Mouse (Mus musculus): ENCODE measurements at regions not wholly inside any gene's neighbourhood (a gene's known extent, or its start where the extent isn't known, plus 50 kb on each side); places are given as distances from the start of the nearest gene placed in this dataset.

DNA sequence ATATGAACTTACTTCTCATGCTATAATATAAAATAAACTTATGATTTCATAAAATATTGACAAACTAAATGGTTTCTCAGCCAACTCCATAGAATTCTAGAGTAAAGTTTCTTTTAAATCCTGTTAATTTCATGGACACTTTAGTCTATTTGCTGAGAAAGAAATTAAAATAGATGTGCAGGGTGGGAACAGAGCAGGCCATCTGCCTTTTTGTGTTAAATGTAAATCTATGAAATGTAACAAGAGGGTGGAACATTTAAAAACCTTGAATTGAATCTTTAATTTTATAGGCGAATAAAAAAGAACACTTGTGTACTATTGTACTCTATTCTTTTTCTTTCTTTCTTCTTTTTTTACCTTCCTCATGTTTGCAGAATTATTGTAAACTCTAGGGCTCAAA lies 1050.7 kb downstream of the Tbl1xr1 start:
- TF ChIP-seq CTCF (IDR thresholded peaks at IDR 0.05) (no peak), EP300 (IDR thresholded peaks at IDR 0.05) (no peak)

Data from lung, postnatal 0 days (tissue).